Mouse (Mus musculus) heart, postnatal 25 days (tissue): ENCODE results near the gene Psg22. TPM values are rescaled to one million over a fixed set of nuclear protein-coding genes. Genes with fewer than 3 reads are reported as not detected.

Experiments
- total RNA-seq, 2 experiments: library from RNA; stranded (reverse); gene quantifications; 2 replicates each; pipeline ENCODE4 v1.2.3; 2021

Gene Psg22
- total RNA-seq, 2 experiments from 2014 or later, result not detected

Other genes with a start within 250 kb of the Psg22 start
- not detected for gene Psg26, start 233.9 kb upstream of the Psg22 start, total RNA-seq
- gene Psg25, start 185.8 kb upstream of the Psg22 start, total RNA-seq, result not detected
- gene Psg27, start 150.8 kb upstream of the Psg22 start, total RNA-seq, result not detected
- not detected for gene Psg23, start 101.6 kb upstream of the Psg22 start, total RNA-seq
- not detected for gene Psg21, start 61.4 kb upstream of the Psg22 start, total RNA-seq
- not detected for gene Psg20, start 31.9 kb upstream of the Psg22 start, total RNA-seq
- not detected for gene Psg19, start 80.4 kb downstream of the Psg22 start, total RNA-seq
- not detected for gene Psg17, start 103.5 kb downstream of the Psg22 start, total RNA-seq
- 1 to 10 TPM; 6.5 to 6.7 TPM for gene Mill2, start 121.9 kb downstream of the Psg22 start, total RNA-seq
- gene Pglyrp1, start 153.2 kb downstream of the Psg22 start, total RNA-seq, result 1 to 10 TPM; 1.2 to 1.7 TPM
- gene Ccdc61, start 192.3 kb downstream of the Psg22 start, total RNA-seq, result 1 to 10 TPM; 7.7 to 8.3 TPM
- gene Nova2, start 207.8 kb downstream of the Psg22 start, total RNA-seq, result 1 to 10 TPM; 5.5 to 6.6 TPM